ENCODE assay signal across 10 mouse cellular contexts in the genomic region with DNA sequence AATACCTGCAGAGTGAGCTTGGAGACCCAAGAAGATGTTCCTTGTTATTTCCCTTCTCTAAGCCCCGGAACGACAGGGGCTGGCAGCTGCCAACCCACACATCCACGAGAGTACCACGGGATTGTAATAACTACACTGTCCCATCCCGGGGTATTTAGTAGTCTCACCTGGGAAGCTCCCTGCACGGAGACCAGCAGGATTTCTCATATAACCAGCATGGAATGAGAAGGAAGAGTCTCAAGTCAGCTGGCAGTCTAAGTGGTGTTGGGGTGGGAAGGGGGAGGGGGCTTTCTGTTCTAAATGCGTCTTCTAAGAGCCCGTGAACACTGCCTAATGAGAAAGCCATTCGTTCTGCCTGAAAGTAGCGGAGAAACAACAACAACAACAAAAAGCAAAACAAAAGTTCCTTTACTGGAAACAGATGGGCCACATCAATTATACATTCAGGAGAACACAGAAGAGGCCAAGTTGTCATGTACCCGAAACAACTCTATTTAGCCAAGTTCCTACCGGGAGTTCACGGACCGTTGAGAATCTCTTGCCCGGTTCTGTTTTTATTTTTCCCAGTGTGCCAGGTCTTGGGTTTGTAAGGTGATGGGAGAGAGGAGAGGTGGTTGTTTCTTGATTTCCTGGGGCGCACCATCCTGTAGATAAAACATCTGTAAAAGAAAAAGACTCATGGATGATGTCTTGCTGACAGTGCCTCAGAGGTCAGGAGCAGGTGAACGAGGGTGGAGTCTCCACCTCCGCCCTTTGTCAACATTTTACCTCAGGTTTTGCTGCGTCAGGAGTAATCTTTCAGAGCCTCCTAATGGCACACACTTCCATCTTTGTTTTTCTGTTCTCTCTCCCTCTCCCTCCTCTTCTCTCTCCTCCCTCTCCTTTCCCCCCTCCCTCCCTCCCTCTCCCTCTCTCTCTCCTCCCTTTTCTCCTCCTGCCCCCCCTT.
DNase-seq lines count a peak whose midpoint lies in the region; ATAC-seq and TF ChIP-seq lines count a peak whose summit lies in the region.
"Had no signal": no experiment of that assay in that cellular context is flagged by ENCODE, and none has a peak within 500 bp of the region (broad histone marks: within the 10 kb centered on the region; RNA-seq: fewer than 3 reads in every experiment).

No protein-coding gene starts in this region.

- no peak for TF ChIP-seq POLR2A in small intestine, adult 2 months (IDR thresholded peaks at IDR 0.05; ENCODE audit: low read depth, low read length)

- no peak for TF ChIP-seq EP300 in lung, postnatal 0 days (IDR thresholded peaks at IDR 0.05)

- no peak for DNase-seq in embryonic facial prominence, embryonic 10.5 days (ENCODE audit: low spot score)
- peak; percentile 36 for DNase-seq in lung, postnatal 0 days (ENCODE audit: low spot score)
- no peak for DNase-seq in lung, postnatal 4 days
- peak; percentile 52 for DNase-seq in kidney, adult 18-20 months
- DNase-seq in urinary bladder, postnatal 14 days (ENCODE audit: low spot score) = no peak

- H3K36me3 ChIP-seq in embryonic facial prominence, embryonic 13.5 days = no peaks in the 10 kb centered on the region
- no peaks in the 10 kb centered on the region for H3K36me3 ChIP-seq in embryonic facial prominence, embryonic 10.5 days (replicated peaks)
- no peaks in the 10 kb centered on the region for H3K36me3 ChIP-seq in lung, postnatal 0 days (ENCODE audit: insufficient read depth, low read length)
- H3K36me3 ChIP-seq in small intestine, adult 2 months (ENCODE audit: control insufficient read depth, insufficient read depth, low read length) = no peaks in the 10 kb centered on the region
- H3K36me3 ChIP-seq in liver, embryonic 12.5 days = no peaks in the 10 kb centered on the region
- H3K36me3 ChIP-seq: limb, embryonic 15.5 days had no signal

- ATAC-seq in embryonic facial prominence, embryonic 13.5 days (ENCODE audit: insufficient number of reproducible peaks, insufficient read depth, low FRiP score, low TSS enrichment, low read depth) = no peak
- no peak for ATAC-seq in lung, postnatal 0 days
- no peak for ATAC-seq in liver, embryonic 12.5 days
- ATAC-seq: Patski had no signal

- no peak overlapping the region for H3K9ac ChIP-seq in embryonic facial prominence, embryonic 13.5 days
- H3K9ac ChIP-seq in lung, postnatal 0 days (replicated peaks; ENCODE audit: low read depth) = no peak overlapping the region
- no peak overlapping the region for H3K9ac ChIP-seq in liver, embryonic 12.5 days
- H3K9ac ChIP-seq: limb, embryonic 15.5 days had no signal

- H3K27ac ChIP-seq in embryonic facial prominence, embryonic 13.5 days = no peak overlapping the region
- no peak overlapping the region for H3K27ac ChIP-seq in embryonic facial prominence, embryonic 10.5 days (replicated peaks)
- H3K27ac ChIP-seq in lung, postnatal 0 days (ENCODE audit: low read length) = peak overlapping the region; percentile 82
- H3K27ac ChIP-seq in small intestine, adult 2 months (ENCODE audit: insufficient read depth, low read depth, low read length) = peak overlapping the region; percentile 72; the same call in 1 of the 2 replicates
- no peak overlapping the region for H3K27ac ChIP-seq in liver, embryonic 12.5 days
- H3K27ac ChIP-seq: limb, embryonic 15.5 days had no signal

- H3K27me3 ChIP-seq in embryonic facial prominence, embryonic 13.5 days = no peaks in the 10 kb centered on the region
- H3K27me3 ChIP-seq in embryonic facial prominence, embryonic 10.5 days (replicated peaks; ENCODE audit: low read depth, poor library complexity, severe bottlenecking) = no peaks in the 10 kb centered on the region
- no peaks in the 10 kb centered on the region for H3K27me3 ChIP-seq in lung, postnatal 0 days (replicated peaks; ENCODE audit: insufficient read depth, low read length)
- H3K27me3 ChIP-seq in small intestine, adult 2 months (ENCODE audit: control insufficient read depth, insufficient read depth, low read length) = no peaks in the 10 kb centered on the region
- no peaks in the 10 kb centered on the region for H3K27me3 ChIP-seq in liver, embryonic 12.5 days (replicated peaks)
- H3K27me3 ChIP-seq: limb, embryonic 15.5 days; Patski had no signal

- 50% methylated on average over 19 of the region's 19 CpGs for WGBS in embryonic facial prominence, embryonic 13.5 days
- WGBS in embryonic facial prominence, embryonic 10.5 days = 69% methylated on average over 19 of the region's 19 CpGs
- 45% methylated on average over 19 of the region's 19 CpGs for WGBS in lung, postnatal 0 days
- 56% methylated on average over 19 of the region's 19 CpGs for WGBS in small intestine, adult 2 months
- 73% methylated on average over 19 of the region's 19 CpGs for WGBS in liver, embryonic 12.5 days (ENCODE audit: insufficient replicate concordance)

- H3K9me3 ChIP-seq in embryonic facial prominence, embryonic 13.5 days = no peaks in the 10 kb centered on the region
- H3K9me3 ChIP-seq in embryonic facial prominence, embryonic 10.5 days = no peaks in the 10 kb centered on the region
- no peaks in the 10 kb centered on the region for H3K9me3 ChIP-seq in lung, postnatal 0 days (ENCODE audit: low read length)
- H3K9me3 ChIP-seq in liver, embryonic 12.5 days (replicated peaks) = no peaks in the 10 kb centered on the region
- H3K9me3 ChIP-seq: limb, embryonic 15.5 days had no signal

- peak overlapping the region; percentile 34 for H3K4me2 ChIP-seq in embryonic facial prominence, embryonic 13.5 days
- H3K4me2 ChIP-seq in lung, postnatal 0 days (replicated peaks; ENCODE audit: low read depth, low read length) = no peak overlapping the region
- no peak overlapping the region for H3K4me2 ChIP-seq in liver, embryonic 12.5 days
- H3K4me2 ChIP-seq: limb, embryonic 15.5 days had no signal

- H3K4me3 ChIP-seq in embryonic facial prominence, embryonic 13.5 days = no peak overlapping the region
- H3K4me3 ChIP-seq in embryonic facial prominence, embryonic 10.5 days = no peak overlapping the region
- no peak overlapping the region for H3K4me3 ChIP-seq in lung, postnatal 0 days (ENCODE audit: low read depth, low read length)
- peak overlapping the region; percentile 12; the same call in 1 of the 2 replicates for H3K4me3 ChIP-seq in small intestine, adult 2 months (ENCODE audit: low read depth, low read length)
- no peak overlapping the region for H3K4me3 ChIP-seq in liver, embryonic 12.5 days
- H3K4me3 ChIP-seq: limb, embryonic 15.5 days had no signal

- TF ChIP-seq CTCF in lung, postnatal 0 days (IDR thresholded peaks at IDR 0.05) = no peak
- no peak for TF ChIP-seq CTCF in small intestine, adult 2 months (IDR thresholded peaks at IDR 0.05; ENCODE audit: extremely low read depth, insufficient read length, insufficient replicate concordance, low read depth, low read length)

- peaks cover 26% of the 10 kb centered on the region for H3K4me1 ChIP-seq in embryonic facial prominence, embryonic 13.5 days
- peaks cover 24% of the 10 kb centered on the region for H3K4me1 ChIP-seq in embryonic facial prominence, embryonic 10.5 days
- H3K4me1 ChIP-seq in lung, postnatal 0 days (ENCODE audit: insufficient read depth, low read depth, low read length) = peaks cover 14% of the 10 kb centered on the region
- H3K4me1 ChIP-seq in small intestine, adult 2 months (ENCODE audit: control insufficient read depth, insufficient read depth, insufficient read length, low read length) = peaks cover 15% of the 10 kb centered on the region
- peaks cover 17% of the 10 kb centered on the region for H3K4me1 ChIP-seq in liver, embryonic 12.5 days

Comparison
In these comparisons a context has a peak if more than half of its experiments do, and no peak if none do; other contexts are left out.
1. DNase-seq: peak in lung, postnatal 0 days (single experiment) and kidney, adult 18-20 months (single experiment); none in embryonic facial prominence, embryonic 10.5 days (single experiment), lung, postnatal 4 days (0 of 2) and urinary bladder, postnatal 14 days (single experiment).
2. H3K27ac ChIP-seq: peak in lung, postnatal 0 days (single experiment) and small intestine, adult 2 months (single experiment); none in embryonic facial prominence, embryonic 13.5 days (single experiment), embryonic facial prominence, embryonic 10.5 days (single experiment) and liver, embryonic 12.5 days (single experiment).